Mouse (Mus musculus): ENCODE results near the gene Tmprss4.

Tmprss4 gene

GRCm38 (mm10) chr9:45203797-45204410 lies at the start of gene Tmprss4:
TSS of gene Tmprss4 (minus strand) at chr9:45204092.
- peak; percentile 56 for DNase-seq (ENCODE audit: low read depth, low spot score)

- DNase-seq (ENCODE audit: low read depth, low spot score), result peak; percentile 34
Measured at GRCm38 (mm10) chr9:45252395-45252794, 48.5 kb upstream of the Tmprss4 start.

- DNase-seq (ENCODE audit: low read depth, low spot score), result peak; percentile 59
Measured at GRCm38 (mm10) chr9:45251990-45252389, 48.1 kb upstream of the Tmprss4 start.

- peak; percentile 72 for DNase-seq (ENCODE audit: low read depth, low spot score)
Measured at GRCm38 (mm10) chr9:45251281-45251680, 47.4 kb upstream of the Tmprss4 start.

- no peak for DNase-seq (ENCODE audit: low read depth, low spot score)
Measured at GRCm38 (mm10) chr9:45250306-45250705, 46.4 kb upstream of the Tmprss4 start.

GRCm38 (mm10) chr9:45247536-45247935 lies 43.6 kb upstream of the Tmprss4 start:
- DNase-seq (ENCODE audit: low read depth, low spot score), result peak; percentile 78

GRCm38 (mm10) chr9:45246060-45246459 lies 42.2 kb upstream of the Tmprss4 start:
- DNase-seq (ENCODE audit: low read depth, low spot score), result peak; percentile 18

GRCm38 (mm10) chr9:45245432-45245831 lies 41.5 kb upstream of the Tmprss4 start:
- no peak for DNase-seq (ENCODE audit: low read depth, low spot score)

GRCm38 (mm10) chr9:45241397-45241796 lies 37.5 kb upstream of the Tmprss4 start:
- peak; percentile 65 for DNase-seq (ENCODE audit: low read depth, low spot score)

GRCm38 (mm10) chr9:45236744-45237143 lies 32.9 kb upstream of the Tmprss4 start:
- DNase-seq (ENCODE audit: low read depth, low spot score), result no peak

GRCm38 (mm10) chr9:45235668-45236227 lies 31.9 kb upstream of the Tmprss4 start:
- peak; percentile 39 for DNase-seq (ENCODE audit: low read depth, low spot score)

GRCm38 (mm10) chr9:45229359-45229758 lies 25.5 kb upstream of the Tmprss4 start:
- DNase-seq (ENCODE audit: low read depth, low spot score), result peak; percentile 72

- DNase-seq (ENCODE audit: low read depth, low spot score), result peak; percentile 84
Measured at GRCm38 (mm10) chr9:45221567-45221966, 17.7 kb upstream of the Tmprss4 start.

- DNase-seq (ENCODE audit: low read depth, low spot score), result no peak
Measured at GRCm38 (mm10) chr9:45219644-45220043, 15.8 kb upstream of the Tmprss4 start.

GRCm38 (mm10) chr9:45215526-45216179 lies 11.8 kb upstream of the Tmprss4 start:
- DNase-seq (ENCODE audit: low read depth, low spot score), result no peak

GRCm38 (mm10) chr9:45212001-45212400 lies 8.1 kb upstream of the Tmprss4 start:
- no peak for DNase-seq (ENCODE audit: low read depth, low spot score)

GRCm38 (mm10) chr9:45207015-45207743 lies 3.3 kb upstream of the Tmprss4 start:
- peak; percentile 68 for DNase-seq (ENCODE audit: low read depth, low spot score)

GRCm38 (mm10) chr9:45206121-45206520 lies 2.2 kb upstream of the Tmprss4 start:
- DNase-seq (ENCODE audit: low read depth, low spot score), result no peak

- DNase-seq (ENCODE audit: low read depth, low spot score), result no peak
Measured at GRCm38 (mm10) chr9:45205143-45205542, 1.3 kb upstream of the Tmprss4 start.

GRCm38 (mm10) chr9:45202021-45202798 lies 1.7 kb downstream of the Tmprss4 start:
- peak; percentile 14 for DNase-seq (ENCODE audit: low read depth, low spot score)

- no peak for DNase-seq (ENCODE audit: low read depth, low spot score)
Measured at GRCm38 (mm10) chr9:45201319-45201947, 2.5 kb downstream of the Tmprss4 start.

All from CD4-positive helper T cell, adult 2 months (primary cell).